Mouse (Mus musculus) olfactory bulb, adult 2 months (tissue): ENCODE results near the gene Disp1. TPM values are rescaled to one million over a fixed set of nuclear protein-coding genes. Genes with fewer than 3 reads are reported as not detected.

Source experiments
- H3K27ac ChIP-seq: fragments of 200-500 bp; 2 replicates; pipeline ENCODE4 v1.5.1; 2012; ENCODE audit warnings: low read depth, low read length; ENCODE audit not compliant: insufficient read depth
- H3K4me1 ChIP-seq: fragments of 200-500 bp; 2 replicates; pipeline ENCODE4 v1.6.1; 2012; ENCODE audit warnings: low read length; ENCODE audit not compliant: control insufficient read depth, insufficient read depth
- H3K4me3 ChIP-seq: fragments of 200-500 bp; 2 replicates; pipeline ENCODE4 v1.5.1; 2012; ENCODE audit warnings: mild to moderate bottlenecking, low read depth, low read length, moderate library complexity; ENCODE audit not compliant: insufficient read depth
- CTCF ChIP-seq: fragments of 200-500 bp; IDR thresholded peaks from 2 replicates; pipeline ENCODE4 v1.5.1; 2012; ENCODE audit warnings: low read depth, mild to moderate bottlenecking, low read length, moderate library complexity; ENCODE audit not compliant: insufficient read depth
- POLR2A ChIP-seq: fragments of 200-500 bp; IDR thresholded peaks from 2 replicates; pipeline ENCODE4 v1.6.1; 2012; ENCODE audit warnings: mild to moderate bottlenecking, low read depth, low read length, moderate library complexity; ENCODE audit not compliant: insufficient read depth
- WGBS: fragments of 180-500 bp; shearing (Covaris S2); methylation state at CpG from one replicate; pipeline ENCODE4 v1.1.7; 2018; 5-methylcytosine and 5-hydroxymethylcytosine counted together
- polyA plus RNA-seq: library from polyadenylated mRNA; stranded (reverse); fragments of >200 nt; gene quantifications from 2 replicates; pipeline ENCODE4 v1.2.4, GENCODE M21; 2012; ENCODE audit warnings: low replicate concordance; ENCODE audit not compliant: missing spikeins, insufficient read depth, insufficient read length

The Disp1 gene
- polyA plus RNA-seq, 1 experiment, result not detected

- H3K4me1 ChIP-seq, result peaks cover 3% of the 10 kb centered on the region; the same call in 1 of the 2 replicates
- 74% methylated on average over 3 of the region's 3 CpGs for WGBS
- no peak overlapping the region for H3K4me3 ChIP-seq
- TF ChIP-seq POLR2A (no peak), CTCF (no peak)
- H3K27ac ChIP-seq, result no peak overlapping the region
These were observed 87.9 kb downstream of the Disp1 start for GRCm38 (mm10) chr1:183133440-183133839.

- Histone ChIP-seq H3K4me1 (peaks cover 9% of the 10 kb centered on the region), H3K4me3 (no peak overlapping the region), H3K27ac (no peak overlapping the region)
- 74% methylated on average over 4 of the region's 4 CpGs for WGBS
- TF ChIP-seq CTCF (no peak), POLR2A (no peak)
These were observed 94.1 kb downstream of the Disp1 start for GRCm38 (mm10) chr1:183127246-183127645.

- no peak overlapping the region for H3K4me3 ChIP-seq
- 83% methylated on average over 3 of the region's 3 CpGs for WGBS
- H3K4me1 ChIP-seq, result peaks cover 9% of the 10 kb centered on the region
- H3K27ac ChIP-seq, result no peak overlapping the region
- no peak for TF ChIP-seq POLR2A
- TF ChIP-seq CTCF, result no peak
These were observed 97.6 kb downstream of the Disp1 start for GRCm38 (mm10) chr1:183123725-183124124.

- H3K27ac ChIP-seq, result no peak overlapping the region
- WGBS, result 96% methylated on average over 12 of the region's 12 CpGs
- no peak for TF ChIP-seq CTCF
- TF ChIP-seq POLR2A, result no peak
- H3K4me3 ChIP-seq, result no peak overlapping the region
- H3K4me1 ChIP-seq, result peaks cover 5% of the 10 kb centered on the region
These were observed 100.9 kb downstream of the Disp1 start for GRCm38 (mm10) chr1:183120341-183120923.

- TF ChIP-seq POLR2A (no peak), CTCF (no peak)
- Histone ChIP-seq H3K4me1 (peaks cover 17% of the 10 kb centered on the region), H3K4me3 (no peak overlapping the region), H3K27ac (no peak overlapping the region)
- 64% methylated on average over 21 of the region's 21 CpGs for WGBS
These were observed 103.2 kb downstream of the Disp1 start for GRCm38 (mm10) chr1:183117827-183118825.

- TF ChIP-seq CTCF (no peak), POLR2A (no peak)
- peaks cover 17% of the 10 kb centered on the region for H3K4me1 ChIP-seq
- no peak overlapping the region for H3K4me3 ChIP-seq
- H3K27ac ChIP-seq, result no peak overlapping the region
- 90% methylated on average over 15 of the region's 15 CpGs for WGBS
These were observed 104.1 kb downstream of the Disp1 start for GRCm38 (mm10) chr1:183116946-183117826.

- WGBS, result 86% methylated on average over 10 of the region's 10 CpGs
These were observed 104.9 kb downstream of the Disp1 start for GRCm38 (mm10) chr1:183116441-183116840.

GRCm38 (mm10) chr1:183115076-183115475, 106.2 kb downstream of the Disp1 start:
- H3K27ac ChIP-seq, result no peak overlapping the region
- WGBS, result 87% methylated on average over 7 of the region's 7 CpGs
- peaks cover 16% of the 10 kb centered on the region for H3K4me1 ChIP-seq
- TF ChIP-seq POLR2A, result no peak
- no peak for TF ChIP-seq CTCF
- no peak overlapping the region for H3K4me3 ChIP-seq

More at GRCm38 (mm10) chr1:183116441-183116840, 104.9 kb downstream of the Disp1 start:
- H3K4me1 ChIP-seq, result peaks cover 18% of the 10 kb centered on the region
- H3K4me3 ChIP-seq, result no peak overlapping the region
- H3K27ac ChIP-seq, result no peak overlapping the region
- TF ChIP-seq POLR2A (no peak), CTCF (no peak)
